Mouse (Mus musculus): ENCODE measurements around the gene Nit1. TPM values are rescaled to one million over a fixed set of nuclear protein-coding genes. Genes with fewer than 3 reads are reported as not detected.

The Nit1 gene
- polyA plus RNA-seq, 1 experiment from 2014 or later: 51.3 TPM

DNA sequence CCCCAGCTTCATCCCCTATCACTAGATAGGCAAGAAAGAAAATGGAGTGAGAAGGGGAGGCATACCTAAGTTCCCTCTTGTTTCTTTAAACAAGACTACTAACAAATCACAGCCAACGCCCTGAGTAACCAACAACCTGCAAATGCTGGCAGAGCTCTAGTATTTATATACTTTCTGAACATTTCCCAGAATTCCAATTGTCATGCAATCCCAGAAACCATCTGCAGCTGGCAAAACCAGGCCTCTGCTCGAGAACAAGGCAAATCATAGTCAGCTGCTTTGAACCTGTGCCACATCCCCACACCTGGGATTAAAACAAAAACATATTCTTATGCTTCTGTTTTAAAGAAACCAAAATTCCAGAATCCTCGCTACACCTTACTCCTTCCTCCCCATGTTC, 52.1 kb downstream of the Nit1 start:
- no peak overlapping the region for H3K9ac ChIP-seq (ENCODE audit: low read length)
- H3K4me1 ChIP-seq (ENCODE audit: control insufficient read depth, insufficient read depth, low read length): peaks cover 8% of the 10 kb centered on the region
- peak overlapping the region; percentile 82 for H3K4me3 ChIP-seq (replicated peaks; ENCODE audit: low read length)
- ATAC-seq (ENCODE audit: insufficient read depth, low FRiP score): no peak
- H3K36me3 ChIP-seq (ENCODE audit: control insufficient read depth, insufficient read depth, low read length): 0 out of 2 replicates have a peak, but pooled peaks cover 6% of the 10 kb centered on the region
- peak overlapping the region; percentile 92 for H3K4me2 ChIP-seq (ENCODE audit: low read depth, low read length)
- WGBS: 77% methylated on average over 3 of the region's 3 CpGs
- H3K27ac ChIP-seq (ENCODE audit: low read length): no peak overlapping the region
- peaks cover 5% of the 10 kb centered on the region; the same call in 1 of the 2 replicates for H3K27me3 ChIP-seq (ENCODE audit: control insufficient read depth, insufficient read depth, low read length)
- H3K9me3 ChIP-seq (replicated peaks; ENCODE audit: control insufficient read depth, low read length): no peaks in the 10 kb centered on the region

- H3K27me3 ChIP-seq (ENCODE audit: control insufficient read depth, insufficient read depth, low read length): no peaks in the 10 kb centered on the region
- WGBS: 56% methylated on average over 4 of the region's 4 CpGs
- H3K4me1 ChIP-seq (ENCODE audit: control insufficient read depth, insufficient read depth, low read length): peaks cover 16% of the 10 kb centered on the region
- 0 out of 2 replicates have a peak, but pooled peaks cover 10% of the 10 kb centered on the region for H3K36me3 ChIP-seq (ENCODE audit: control insufficient read depth, insufficient read depth, low read length)
- peak overlapping the region; percentile 80 for H3K4me2 ChIP-seq (ENCODE audit: low read depth, low read length)
- H3K9ac ChIP-seq (ENCODE audit: low read length): peak overlapping the region; percentile 99
- H3K9me3 ChIP-seq (replicated peaks; ENCODE audit: control insufficient read depth, low read length): no peaks in the 10 kb centered on the region
- ATAC-seq (ENCODE audit: insufficient read depth, low FRiP score): no peak
- peak overlapping the region; percentile 31; the same call in 1 of the 2 replicates for H3K27ac ChIP-seq (ENCODE audit: low read length)
- 0 out of 2 replicates have a peak overlapping the region, but pooled peaks have one; percentile 99 for H3K4me3 ChIP-seq (replicated peaks; ENCODE audit: low read length)
Measured at GRCm38 (mm10) chr1:171288328-171288727, 57.1 kb downstream of the Nit1 start.

Other genes with a start within 250 kb of the Nit1 start
- 2.1 and 3.1 TPM in 2 replicates for gene Cfap126, start 231.7 kb downstream of the Nit1 start, polyA plus RNA-seq (2015; fragmentation: Nextera tagmentation; extraction: Ambion mirVana)
- gene Sdhc, start 195.0 kb downstream of the Nit1 start, polyA plus RNA-seq (2015; fragmentation: Nextera tagmentation; extraction: Ambion mirVana): 282 and 298 TPM in 2 replicates
- 2.4 and 2.9 TPM in 2 replicates for gene Mpz, start 194.9 kb downstream of the Nit1 start, polyA plus RNA-seq (2015; fragmentation: Nextera tagmentation; extraction: Ambion mirVana)
- gene Pcp4l1, start 149.4 kb downstream of the Nit1 start, polyA plus RNA-seq (2015; fragmentation: Nextera tagmentation; extraction: Ambion mirVana): 44.3 and 46.4 TPM in 2 replicates
- 1.7 and 1.8 TPM in 2 replicates for gene Nr1i3, start 131.7 kb downstream of the Nit1 start, polyA plus RNA-seq (2015; fragmentation: Nextera tagmentation; extraction: Ambion mirVana)
- 28.2 and 28.3 TPM in 2 replicates for gene Tomm40l, start 123.1 kb downstream of the Nit1 start, polyA plus RNA-seq (2015; fragmentation: Nextera tagmentation; extraction: Ambion mirVana)
- 257 and 347 TPM in 2 replicates for gene Apoa2, start 120.6 kb downstream of the Nit1 start, polyA plus RNA-seq (2015; fragmentation: Nextera tagmentation; extraction: Ambion mirVana)
- gene Fcer1g, start 111.3 kb downstream of the Nit1 start, polyA plus RNA-seq (2015; fragmentation: Nextera tagmentation; extraction: Ambion mirVana): 68.0 and 77.1 TPM in 2 replicates
- 11.0 and 12.8 TPM in 2 replicates for gene Adamts4, start 95.2 kb downstream of the Nit1 start, polyA plus RNA-seq (2015; fragmentation: Nextera tagmentation; extraction: Ambion mirVana)
- 259 and 260 TPM in 2 replicates for gene Ndufs2, start 94.3 kb downstream of the Nit1 start, polyA plus RNA-seq (2015; fragmentation: Nextera tagmentation; extraction: Ambion mirVana)
- gene B4galt3, start 75.3 kb downstream of the Nit1 start, polyA plus RNA-seq (2015; fragmentation: Nextera tagmentation; extraction: Ambion mirVana): 70.6 and 71.5 TPM in 2 replicates
- 44.6 and 54.5 TPM in 2 replicates for gene Ppox, start 64.5 kb downstream of the Nit1 start, polyA plus RNA-seq (2015; fragmentation: Nextera tagmentation; extraction: Ambion mirVana)
- gene Usp21, start 57.7 kb downstream of the Nit1 start, polyA plus RNA-seq (2015; fragmentation: Nextera tagmentation; extraction: Ambion mirVana): 54.9 and 59.1 TPM in 2 replicates
- gene Ufc1, start 50.6 kb downstream of the Nit1 start, polyA plus RNA-seq (2015; fragmentation: Nextera tagmentation; extraction: Ambion mirVana): 100 and 113 TPM in 2 replicates
- gene Dedd, start 16.5 kb downstream of the Nit1 start, polyA plus RNA-seq (2015; fragmentation: Nextera tagmentation; extraction: Ambion mirVana): 48.0 and 54.7 TPM in 2 replicates
- gene Pfdn2, start within 50 bp of the Nit1 start, polyA plus RNA-seq (2015; fragmentation: Nextera tagmentation; extraction: Ambion mirVana): 81.2 and 109 TPM in 2 replicates
- 0.76 and 1.3 TPM in 2 replicates for gene Klhdc9, start 15.2 kb upstream of the Nit1 start, polyA plus RNA-seq (2015; fragmentation: Nextera tagmentation; extraction: Ambion mirVana)
- 42.8 and 62.7 TPM in 2 replicates for gene Nectin4, start 24.5 kb upstream of the Nit1 start, polyA plus RNA-seq (2015; fragmentation: Nextera tagmentation; extraction: Ambion mirVana)
- 2.9 and 3.8 TPM in 2 replicates for gene Arhgap30, start 43.3 kb upstream of the Nit1 start, polyA plus RNA-seq (2015; fragmentation: Nextera tagmentation; extraction: Ambion mirVana)
- 63.4 and 64.7 TPM in 2 replicates for gene Usf1, start 65.7 kb upstream of the Nit1 start, polyA plus RNA-seq (2015; fragmentation: Nextera tagmentation; extraction: Ambion mirVana)
- gene Tstd1, start 73.2 kb upstream of the Nit1 start, polyA plus RNA-seq (2015; fragmentation: Nextera tagmentation; extraction: Ambion mirVana): 7.6 and 8.3 TPM in 2 replicates
- gene F11r, start 91.9 kb upstream of the Nit1 start, polyA plus RNA-seq (2015; fragmentation: Nextera tagmentation; extraction: Ambion mirVana): 137 and 162 TPM in 2 replicates
- 15.7 and 16.3 TPM in 2 replicates for gene Alyref2, start 157.8 kb upstream of the Nit1 start, polyA plus RNA-seq (2015; fragmentation: Nextera tagmentation; extraction: Ambion mirVana)
- not detected in 2 replicates for gene Itln1, start 189.6 kb upstream of the Nit1 start, polyA plus RNA-seq (2015; fragmentation: Nextera tagmentation; extraction: Ambion mirVana)
- gene Cd244a, start 213.5 kb upstream of the Nit1 start, polyA plus RNA-seq (2015; fragmentation: Nextera tagmentation; extraction: Ambion mirVana): 0.81 and 1.4 TPM in 2 replicates

All from stomach, embryonic 16.5 days (tissue).